Mouse (Mus musculus): ENCODE measurements around the gene Ncoa3.

The Ncoa3 gene

DNA sequence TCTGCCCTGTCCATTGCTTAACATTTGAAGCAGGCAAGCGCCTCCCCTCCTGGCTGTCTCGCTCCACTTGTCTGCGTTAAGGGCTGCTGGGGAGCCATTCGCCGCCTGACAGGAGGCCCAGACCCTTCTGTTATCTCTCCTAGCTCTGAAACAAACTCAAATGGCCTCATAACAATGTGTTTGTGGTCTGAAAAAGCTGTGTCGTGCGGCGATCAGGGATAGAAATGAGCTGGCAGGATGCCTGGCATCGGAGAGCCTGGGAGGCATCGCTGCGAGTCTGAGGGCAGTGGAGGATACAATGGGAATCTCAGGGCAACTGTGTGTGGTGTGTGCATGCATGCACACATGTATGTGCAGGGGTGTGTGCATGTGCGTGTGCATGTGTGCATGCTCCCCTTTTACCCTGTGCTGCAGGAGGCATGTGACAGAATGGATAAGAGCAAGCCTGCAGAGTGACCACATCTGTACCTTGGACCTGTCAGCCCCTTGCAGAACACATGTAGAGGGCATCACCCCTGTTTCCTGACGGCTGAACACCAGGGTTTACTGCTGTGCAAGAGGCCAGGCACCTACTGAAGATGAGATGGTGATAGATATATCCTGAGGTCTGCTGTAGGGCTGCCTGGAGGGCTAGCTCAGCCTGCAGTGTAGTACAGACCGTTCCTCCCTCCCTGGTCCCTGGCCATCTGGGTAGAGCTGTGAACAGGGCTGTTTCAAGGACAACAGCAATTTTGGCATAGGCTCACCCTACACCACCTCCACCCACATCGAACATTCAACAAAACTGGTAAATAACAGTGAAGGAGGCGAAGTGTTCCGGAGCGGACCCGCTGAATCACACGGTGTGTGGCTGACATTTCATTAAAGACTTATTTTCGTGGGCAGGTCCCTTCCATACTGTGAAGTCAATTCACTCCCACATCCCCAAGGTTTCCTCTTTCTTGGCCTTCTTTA is 108.2 kb downstream of the Ncoa3 start:
- ATAC-seq (ENCODE audit: low TSS enrichment): 0 out of 2 replicates have a peak, but pooled peaks have one; percentile 25

DNA sequence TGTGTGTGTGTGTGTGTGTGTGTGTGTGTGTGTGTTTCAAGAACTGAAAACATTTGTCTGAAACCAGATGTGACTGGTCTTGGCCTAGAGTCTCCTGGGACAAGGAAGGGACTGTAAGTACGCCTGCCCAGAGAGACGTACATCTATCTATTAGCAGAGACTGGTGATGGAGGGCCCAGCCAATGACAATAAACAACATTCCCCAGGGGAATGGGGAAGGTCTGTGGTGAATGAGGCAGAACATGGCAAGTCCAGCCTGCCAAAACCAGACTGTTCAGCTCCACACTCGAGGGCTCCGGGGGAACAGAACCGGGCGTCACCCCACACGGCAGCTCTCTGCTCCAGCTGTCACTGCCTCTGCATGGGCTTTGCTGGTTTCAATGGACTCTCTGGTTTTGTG is 110.5 kb downstream of the Ncoa3 start:
- no peak for ATAC-seq (ENCODE audit: low TSS enrichment)

- no peak for ATAC-seq (ENCODE audit: low TSS enrichment)
Observed at GRCm38 (mm10) chr2:166105911-166106310, 113.5 kb downstream of the Ncoa3 start.

DNA sequence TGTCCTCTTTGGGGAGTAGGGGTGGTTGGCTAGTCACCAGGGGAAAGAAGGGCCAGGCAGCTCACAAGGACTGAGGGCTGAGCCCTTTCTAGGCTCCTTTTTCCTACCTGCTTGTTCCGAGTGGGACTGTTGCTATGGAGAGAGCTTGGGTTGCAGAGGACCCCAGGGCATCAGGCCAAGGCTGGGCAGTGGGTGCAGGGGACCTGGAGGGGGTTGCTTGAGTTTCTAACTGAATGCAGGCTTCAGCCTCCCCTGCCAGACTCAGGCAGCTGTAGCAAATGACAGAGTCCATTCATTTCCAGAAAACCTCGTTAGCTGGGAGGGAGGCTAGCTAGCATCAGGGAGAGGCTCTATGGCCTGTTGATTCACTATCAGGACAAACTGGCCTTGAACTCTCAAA is 114.2 kb downstream of the Ncoa3 start:
- ATAC-seq (ENCODE audit: low TSS enrichment): no peak

- ATAC-seq (ENCODE audit: low TSS enrichment): no peak
Observed at GRCm38 (mm10) chr2:166107911-166108310, 115.5 kb downstream of the Ncoa3 start.

GRCm38 (mm10) chr2:166108326-166108725 is 115.9 kb downstream of the Ncoa3 start:
- ATAC-seq (ENCODE audit: low TSS enrichment): peak; percentile 62

DNA sequence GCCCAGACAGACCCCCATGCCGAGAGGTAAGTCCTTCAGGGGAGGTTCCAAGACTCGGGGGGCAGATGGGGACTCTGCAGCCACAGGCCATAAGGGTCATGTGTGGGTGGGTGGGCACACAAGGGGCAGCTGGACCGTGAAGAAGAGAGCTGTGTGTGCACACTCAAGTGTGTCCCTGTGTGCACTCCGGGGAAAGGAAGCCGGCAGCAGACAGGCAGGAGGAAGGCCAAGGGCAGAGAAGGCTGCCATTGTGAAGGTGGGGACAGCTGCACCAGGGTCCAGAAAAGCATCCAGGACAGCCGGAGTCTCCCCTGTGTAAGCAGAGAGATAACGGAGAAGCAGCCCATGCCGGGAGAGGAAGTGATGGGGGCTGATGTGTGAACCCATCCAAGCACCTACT is 118.3 kb downstream of the Ncoa3 start:
- no peak for ATAC-seq (ENCODE audit: low TSS enrichment)

DNA sequence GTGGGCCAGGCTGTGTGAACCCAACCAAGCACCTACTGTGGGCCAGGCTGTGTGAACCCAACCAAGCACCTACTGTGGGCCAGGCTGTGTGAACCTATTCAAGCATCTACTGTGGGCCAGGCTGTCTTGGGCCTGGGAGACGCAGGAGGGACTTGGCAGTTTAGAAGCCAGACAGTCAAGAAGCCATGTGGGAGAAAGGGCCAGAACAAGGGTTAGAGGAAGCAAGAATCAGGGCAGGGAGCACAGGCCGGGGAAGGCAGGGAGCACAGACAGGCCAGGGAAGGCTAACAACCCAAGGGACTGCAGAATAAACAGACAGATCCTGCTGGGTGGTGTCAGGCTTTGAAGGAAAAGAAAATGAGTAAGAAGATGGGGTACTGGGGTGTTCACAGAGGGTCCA is 118.8 kb downstream of the Ncoa3 start:
- ATAC-seq (ENCODE audit: low TSS enrichment): no peak

DNA sequence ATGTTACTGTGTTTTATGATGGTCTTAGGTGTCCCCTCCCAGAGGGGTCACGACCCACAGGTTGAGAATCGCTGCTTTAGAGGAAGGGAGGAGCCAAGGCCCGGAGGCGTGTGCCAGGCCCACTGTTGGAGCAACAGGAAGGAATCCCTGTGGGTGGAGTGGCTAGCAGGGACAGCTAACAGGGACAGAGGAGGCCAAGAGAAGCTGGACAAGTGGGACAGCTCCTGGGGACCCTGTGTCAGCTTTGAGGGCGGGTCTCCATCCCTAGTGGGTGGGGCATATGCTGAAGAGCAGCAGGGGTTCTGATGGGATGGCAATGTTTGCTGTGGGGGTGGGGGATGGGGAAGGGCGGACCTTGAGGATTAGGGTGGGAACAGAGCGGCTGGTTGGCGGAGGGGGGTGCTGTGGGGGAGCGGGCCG is 119.4 kb downstream of the Ncoa3 start:
- ATAC-seq (ENCODE audit: low TSS enrichment): no peak

- ATAC-seq (ENCODE audit: low TSS enrichment): no peak
Observed at GRCm38 (mm10) chr2:166112986-166113385, 120.5 kb downstream of the Ncoa3 start.

DNA sequence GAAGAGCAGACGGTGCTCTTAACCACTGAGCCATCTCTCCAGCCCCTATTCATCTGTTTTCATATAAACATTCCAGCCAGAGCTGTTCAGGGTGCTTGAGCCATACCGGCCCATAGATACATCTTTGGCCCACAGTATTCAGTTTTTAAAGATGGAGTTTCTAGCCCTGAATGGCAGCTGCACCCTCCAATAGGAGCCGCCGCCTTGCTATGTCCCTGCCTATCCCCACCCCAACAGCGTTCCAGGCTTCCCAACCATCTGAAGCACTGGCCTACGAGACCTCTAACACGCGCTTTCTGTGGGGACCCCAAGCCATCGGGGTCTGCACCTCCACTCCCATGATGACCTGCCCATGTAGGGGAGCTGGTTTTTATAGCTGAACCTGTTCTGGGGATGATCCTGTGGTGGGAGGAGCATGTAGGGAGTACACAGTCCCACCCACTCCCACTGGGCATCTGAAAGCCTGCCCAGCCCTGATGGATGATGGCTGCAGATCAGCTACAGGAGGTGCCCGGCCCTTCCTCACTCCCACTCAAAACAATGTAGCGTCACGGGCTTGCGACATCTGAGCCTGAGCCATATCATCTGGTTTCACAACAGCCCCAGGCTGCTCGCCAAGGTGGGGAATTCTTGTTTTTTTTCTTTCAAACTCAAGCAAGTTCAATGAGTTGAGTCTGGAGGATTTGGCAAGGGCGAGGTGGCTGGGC is 123.3 kb downstream of the Ncoa3 start:
- no peak for ATAC-seq (ENCODE audit: low TSS enrichment)

GRCm38 (mm10) chr2:166116278-166116608 is 123.8 kb downstream of the Ncoa3 start:
- no peak for ATAC-seq (ENCODE audit: low TSS enrichment)

DNA sequence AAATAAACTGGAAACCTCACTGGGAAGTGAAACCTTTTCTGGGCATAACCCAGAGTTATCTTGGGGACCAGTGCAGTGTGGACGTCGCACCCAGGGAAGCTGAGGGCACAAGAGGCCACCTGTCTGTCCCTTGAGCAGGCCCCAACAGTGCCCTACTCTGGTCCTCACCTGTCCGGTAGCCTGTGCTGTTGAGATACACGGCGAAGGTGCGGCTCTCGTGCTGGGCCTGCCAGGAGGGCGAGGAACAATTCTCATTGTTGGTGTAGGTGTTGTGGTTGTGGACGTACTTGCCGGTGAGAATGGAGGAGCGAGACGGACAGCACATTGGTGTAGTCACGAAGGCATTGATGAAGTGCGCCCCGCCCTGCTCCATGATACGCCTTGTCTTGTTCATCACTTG is 124.3 kb downstream of the Ncoa3 start:
- ATAC-seq (ENCODE audit: low TSS enrichment): no peak

DNA sequence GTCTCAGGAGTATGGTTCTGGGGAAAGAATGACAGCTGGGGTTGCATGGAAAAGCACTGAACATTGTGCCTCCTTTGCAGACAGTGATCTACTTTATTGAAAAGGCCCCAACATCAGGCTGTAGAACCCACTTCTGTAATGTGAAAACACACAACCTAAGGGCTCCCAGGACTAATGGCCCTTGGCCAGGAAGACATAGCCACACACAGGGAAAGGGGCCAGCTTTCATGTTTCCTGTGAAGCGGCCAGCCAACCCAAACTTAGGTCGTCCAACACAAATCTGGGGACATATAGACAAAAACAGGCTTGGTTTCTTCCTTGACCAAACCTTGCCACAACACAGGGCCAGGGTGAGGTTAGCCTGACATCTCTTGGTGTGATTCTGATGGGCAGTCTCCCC is 127.6 kb downstream of the Ncoa3 start:
- no peak for ATAC-seq (ENCODE audit: low TSS enrichment)

GRCm38 (mm10) chr2:166121681-166122355 is 129.4 kb downstream of the Ncoa3 start:
- ATAC-seq (ENCODE audit: low TSS enrichment): 0 out of 2 replicates have a peak, but pooled peaks have one; percentile 31

GRCm38 (mm10) chr2:166122781-166123180 is 130.3 kb downstream of the Ncoa3 start:
- ATAC-seq (ENCODE audit: low TSS enrichment): no peak

Data from frontal cortex, adult (tissue).